Mouse (Mus musculus) left cerebral cortex, adult 18-20 months (tissue): Measurements from ENCODE around the gene Tpcn1. TPM values are rescaled to one million over a fixed set of nuclear protein-coding genes. Genes with fewer than 3 reads are reported as not detected.
"Not testable (repeated sequence)": the region's sequence is repeated elsewhere in the genome, so short reads cannot be mapped to it uniquely, and the experiment has no call there.

Source experiments
- DNase-seq, 2 experiments: peaks; one replicate each; pipeline ENCODE4 v3.0.0; 2021 to 2022; ENCODE audit warnings: low spot score in 2 of 2, mixed read lengths in 1 of 2
- total RNA-seq, 2 experiments: library from RNA; stranded (reverse); gene quantifications; 2 replicates each; pipeline ENCODE4 v1.2.3; 2021

Gene Tpcn1
- total RNA-seq, 2 experiments from 2014 or later = 34.9 to 35.8 TPM

- no peak for DNase-seq
These were observed 73.7 kb downstream of the Tpcn1 start for GRCm38 (mm10) chr5:120514754-120515153.

- DNase-seq = no peak
These were observed 74.3 kb downstream of the Tpcn1 start for GRCm38 (mm10) chr5:120514031-120514677.

GRCm38 (mm10) chr5:120512911-120513555 lies 75.4 kb downstream of the Tpcn1 start:
- no peak for DNase-seq

DNA sequence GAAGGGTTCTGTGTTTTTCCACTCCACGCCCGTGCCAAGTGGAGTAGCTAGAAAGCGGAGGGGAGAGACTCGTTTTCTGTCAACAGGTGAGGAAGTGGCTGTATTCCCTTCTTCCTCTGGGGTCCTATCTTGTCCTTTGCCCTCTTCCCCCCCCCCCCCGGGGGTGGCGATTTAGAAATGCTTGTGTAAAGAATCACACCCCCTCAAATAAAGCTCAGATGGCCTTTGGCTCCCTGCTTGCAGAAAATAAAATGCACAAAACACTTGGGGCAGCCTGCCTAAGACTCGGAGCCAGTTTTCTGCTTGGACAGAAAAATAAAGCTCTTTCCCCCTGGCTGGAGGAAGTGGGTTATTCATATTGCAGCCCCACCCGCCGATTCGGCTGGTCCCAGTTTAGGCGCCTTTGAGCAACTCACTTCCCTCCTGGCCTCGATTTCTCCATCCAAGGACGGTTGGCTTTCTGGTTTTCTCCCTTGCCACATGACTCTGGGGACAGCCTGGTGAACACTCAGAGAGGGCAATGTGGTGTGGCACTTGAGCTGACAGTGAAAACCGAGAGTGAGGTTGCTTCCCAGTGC lies 76.7 kb downstream of the Tpcn1 start:
- no peak for DNase-seq

- DNase-seq = peak; percentile 74 to 80
These were observed 77.4 kb downstream of the Tpcn1 start, which contains the start of gene Slc8b1 for GRCm38 (mm10) chr5:120510982-120511642. Slc8b1 (plus strand) TSS chr5:120511168.

- DNase-seq = no peak
These were observed 81.2 kb downstream of the Tpcn1 start for GRCm38 (mm10) chr5:120507311-120507710.

GRCm38 (mm10) chr5:120506490-120506889 lies 82.0 kb downstream of the Tpcn1 start:
- DNase-seq = no peak

DNA sequence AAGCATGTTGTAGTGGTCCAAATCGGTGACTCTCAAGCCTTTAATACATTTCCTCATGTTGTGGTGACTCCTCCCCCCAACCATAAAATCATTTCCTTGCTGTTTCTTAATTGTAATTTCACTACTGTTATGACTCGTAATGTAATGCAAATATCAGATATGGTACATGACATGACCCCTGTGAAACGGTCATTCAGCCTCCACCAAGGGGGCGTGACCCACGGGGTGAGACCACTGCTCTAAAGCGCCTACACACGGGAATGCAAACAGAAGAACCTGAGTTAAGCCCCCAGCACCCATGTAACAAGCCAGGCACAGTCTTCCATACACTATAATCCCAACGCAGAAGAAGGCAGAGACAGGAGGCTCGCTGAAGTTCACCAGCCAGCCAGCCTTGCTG lies 82.7 kb downstream of the Tpcn1 start:
- DNase-seq = no peak

GRCm38 (mm10) chr5:120505368-120505767 lies 83.1 kb downstream of the Tpcn1 start:
- DNase-seq = peak; percentile 74 to 77

GRCm38 (mm10) chr5:120503144-120503795 lies 85.2 kb downstream of the Tpcn1 start, which contains the start of gene Plbd2:
Plbd2 (minus strand) TSS chr5:120503625.
- peak; percentile 77 to 82 for DNase-seq

- DNase-seq = peak in 1 of 2 experiments; percentile 26
These were observed 85.8 kb downstream of the Tpcn1 start for GRCm38 (mm10) chr5:120502675-120503143.

DNA sequence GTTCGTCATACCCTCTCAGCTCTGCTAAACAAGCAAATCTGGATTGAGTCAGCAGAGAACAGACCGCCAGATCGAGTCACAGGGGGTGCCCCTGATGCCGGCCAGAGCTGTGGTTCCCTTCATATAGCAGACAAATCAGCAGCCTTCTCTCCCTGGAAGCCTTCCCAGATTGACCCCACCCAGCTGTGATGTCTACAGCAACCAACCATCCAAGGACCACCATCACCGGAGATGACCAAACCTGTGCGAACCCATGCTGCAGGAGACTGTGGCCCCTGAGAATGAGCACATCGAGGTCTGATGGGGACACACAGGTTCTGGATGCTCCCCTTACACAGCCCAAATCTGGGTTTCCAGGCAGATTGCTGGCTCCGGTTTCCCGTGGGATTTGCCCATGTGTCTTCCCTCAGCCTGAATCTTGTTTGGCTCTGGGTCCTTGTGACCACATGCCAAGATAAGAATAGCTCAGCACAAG lies 86.3 kb downstream of the Tpcn1 start:
- DNase-seq = peak; percentile 31 to 40

DNA sequence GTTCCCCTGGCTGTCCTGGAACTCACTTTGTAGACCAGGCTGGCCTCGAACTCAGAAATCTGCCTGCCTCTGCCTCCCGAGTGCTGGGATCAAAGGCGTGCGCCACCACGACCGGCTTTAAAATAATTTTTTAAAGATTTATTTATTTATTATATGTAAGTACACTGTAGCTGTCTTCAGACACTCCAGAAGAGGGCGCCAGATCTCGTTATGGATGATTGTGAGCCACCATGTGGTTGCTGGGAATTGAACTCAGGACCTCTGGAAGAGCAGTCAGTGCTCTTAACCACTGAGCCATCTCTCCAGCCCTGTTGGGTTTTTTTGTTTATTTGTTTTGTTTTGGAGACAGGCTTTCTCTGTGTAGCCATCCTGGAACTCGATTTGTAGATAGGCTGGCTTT lies 87.9 kb downstream of the Tpcn1 start:
- not testable (repeated sequence) for DNase-seq

DNA sequence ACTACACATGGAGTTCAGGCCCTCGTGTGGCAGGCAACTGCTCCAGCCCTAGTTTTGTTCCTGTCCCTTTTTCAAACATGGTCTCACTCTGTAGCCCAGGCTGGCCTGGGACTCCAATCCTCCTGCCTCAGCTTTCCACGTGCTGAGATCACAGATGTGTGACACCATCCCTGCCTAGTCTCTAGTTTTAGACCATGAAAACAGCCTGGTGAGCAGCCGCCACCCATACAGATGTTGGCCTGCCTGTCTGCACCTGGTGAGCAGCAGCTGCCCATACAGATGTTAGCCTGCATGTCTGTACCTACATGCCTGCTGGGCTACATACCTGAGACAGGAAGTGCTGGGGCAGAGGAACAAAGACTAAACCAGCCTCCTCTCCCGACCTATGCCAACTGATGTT lies 89.3 kb downstream of the Tpcn1 start:
- DNase-seq = no peak

DNA sequence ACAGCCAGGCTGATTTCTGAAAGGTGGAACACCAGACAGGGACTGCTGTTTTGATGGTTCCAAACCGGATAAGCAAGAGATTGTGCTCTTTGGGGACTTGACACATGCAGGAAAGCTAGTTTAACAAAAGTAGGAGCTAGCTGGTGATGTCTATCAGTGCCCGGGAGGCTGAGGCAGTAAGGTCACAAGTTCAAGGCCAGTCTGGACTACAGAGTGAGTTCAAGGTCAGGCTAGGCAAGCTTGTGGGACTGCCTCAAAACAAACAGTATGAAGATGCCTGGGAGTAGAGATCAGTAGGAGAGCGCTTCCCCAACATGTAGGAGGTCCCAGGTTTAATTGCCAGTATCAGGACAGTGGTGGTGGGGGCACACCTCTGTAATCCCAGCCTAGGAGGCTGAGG lies 91.4 kb downstream of the Tpcn1 start:
- DNase-seq = no peak

DNA sequence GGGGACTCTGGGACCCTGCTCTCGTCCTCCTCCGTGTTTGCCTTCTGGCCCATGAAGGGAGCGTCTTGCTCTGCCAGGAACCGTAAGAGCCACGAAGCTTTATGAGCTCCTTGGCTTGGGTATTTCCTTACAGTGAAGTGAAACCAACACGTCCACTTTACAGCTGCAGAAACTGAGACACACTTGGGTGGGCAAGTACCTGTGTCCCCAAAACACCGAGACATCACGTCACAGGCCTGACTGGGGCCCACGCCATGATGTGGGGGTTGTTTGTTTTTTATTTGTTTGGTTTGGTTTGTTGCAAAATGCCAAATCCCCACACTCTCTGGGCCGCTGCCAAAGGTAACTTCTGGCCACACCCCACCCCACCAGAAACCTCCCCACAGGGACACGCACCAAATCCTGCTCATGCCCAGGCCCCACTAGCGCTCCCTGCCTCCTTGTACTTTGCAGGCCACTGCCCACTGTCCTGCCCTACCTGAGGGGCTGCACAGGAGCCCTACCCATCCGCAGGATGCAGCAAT lies 92.7 kb downstream of the Tpcn1 start:
- DNase-seq = no peak

GRCm38 (mm10) chr5:120495064-120495702 lies 93.3 kb downstream of the Tpcn1 start:
- peak in 1 of 2 experiments; percentile 25 for DNase-seq

DNA sequence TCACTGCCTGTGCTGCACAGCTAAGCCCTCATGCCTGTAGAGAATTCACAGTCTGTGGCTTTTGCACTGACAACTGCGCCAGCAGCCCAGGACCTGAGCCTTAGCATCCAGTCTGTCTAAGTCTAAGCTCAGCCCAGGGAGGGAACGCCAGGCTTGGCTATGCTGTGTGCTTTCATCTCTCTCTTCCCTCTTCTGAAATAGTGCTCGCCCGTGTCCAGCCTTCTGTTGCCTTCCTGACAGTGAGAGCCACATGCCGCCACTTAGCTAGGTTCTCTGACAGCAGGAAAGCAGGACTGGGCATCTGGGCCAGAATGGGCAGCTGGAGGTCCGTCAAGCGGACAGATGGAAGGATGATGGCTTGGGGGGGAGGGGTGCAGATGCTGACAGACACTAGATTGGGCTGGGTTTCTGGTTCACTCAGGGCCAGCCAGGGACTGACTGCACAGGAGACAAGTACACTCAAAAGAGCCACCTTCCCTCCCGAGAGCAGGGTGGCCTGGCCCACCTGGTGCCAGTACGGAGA lies 94.5 kb downstream of the Tpcn1 start:
- DNase-seq = no peak

DNA sequence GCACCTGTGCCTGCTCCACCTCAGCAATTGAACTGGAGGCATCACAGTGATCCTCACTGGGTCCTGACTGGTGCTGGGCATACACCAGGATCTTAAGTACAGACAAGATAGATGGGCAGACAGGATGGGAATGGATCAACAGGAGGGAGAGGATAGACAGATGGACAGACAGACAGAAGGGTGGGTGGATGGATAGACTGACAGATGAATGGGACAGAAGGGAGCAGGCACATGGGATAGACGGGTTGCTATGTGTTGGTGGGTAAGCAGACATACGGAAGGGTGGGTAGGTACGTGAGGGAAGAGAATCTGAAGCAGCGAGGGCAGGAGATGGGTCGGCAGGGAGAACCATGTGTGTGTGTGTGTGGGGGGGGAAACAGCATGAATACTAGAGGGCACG lies 95.0 kb downstream of the Tpcn1 start:
- no peak for DNase-seq

GRCm38 (mm10) chr5:120492437-120492836 lies 96.0 kb downstream of the Tpcn1 start:
- peak; percentile 39 to 44 for DNase-seq
